Mouse (Mus musculus): ENCODE results near the gene Srsf12. TPM values are rescaled to one million over a fixed set of nuclear protein-coding genes. Genes with fewer than 3 reads are reported as not detected.

Srsf12 gene
- total RNA-seq, 1 experiment: 2.9 TPM

GRCm38 (mm10) chr4:33189735-33190036 lies 19.1 kb upstream of the Srsf12 start, which contains the start of gene Pm20d2:
Gene Pm20d2, minus strand, starts transcription at chr4:33189737.
- Histone ChIP-seq H3K27ac (ENCODE audit: insufficient read depth, low read depth, low read length, poor library complexity, severe bottlenecking) (peak within 1 kb of the TSS; percentile 26; the same call in 1 of the 2 replicates), H3K9ac (ENCODE audit: insufficient read depth, low read depth, low read length, poor library complexity, severe bottlenecking) (peak within 1 kb of the TSS; percentile 85)
- in situ Hi-C loops (cut with MboI; ENCODE audit: low sequenced_read_pairs in 2 of 2, unreplicated experiment in 2 of 2): no loop called here

GRCm38 (mm10) chr4:33198117-33198516 lies 10.7 kb upstream of the Srsf12 start:
- TF ChIP-seq HCFC1 (IDR thresholded peaks at IDR 0.05; ENCODE audit: borderline replicate concordance, insufficient read depth, low read length) (no peak), ZNF384 (IDR thresholded peaks at IDR 0.05; ENCODE audit: low read depth, low read length) (peak; percentile 65; the same call in 1 of the 2 replicates)
- no peak overlapping the region; the same call in 1 of the 2 replicates for H3K27ac ChIP-seq (ENCODE audit: insufficient read depth, low read depth, low read length, poor library complexity, severe bottlenecking)
- no peaks in the 10 kb centered on the region for H3K36me3 ChIP-seq (ENCODE audit: control insufficient read depth, insufficient read depth, low read length, poor library complexity, severe bottlenecking)
- in situ Hi-C loops (cut with MboI; ENCODE audit: low sequenced_read_pairs in 2 of 2, unreplicated experiment in 2 of 2): no loop called here
- no peak overlapping the region for H3K9ac ChIP-seq (ENCODE audit: insufficient read depth, low read depth, low read length, poor library complexity, severe bottlenecking)
- peaks cover 0 to 12% of the 10 kb centered on the region in 2 experiments; a peak in 2 of 4 replicates for H3K4me1 ChIP-seq (ENCODE audit: control insufficient read depth in 2 of 2, insufficient read depth in 2 of 2, low read length in 2 of 2, poor library complexity in 1 of 2)
- DNase-seq (ENCODE audit: low read depth, low spot score): peak; percentile 31
- H3K9me3 ChIP-seq (ENCODE audit: control insufficient read depth, insufficient read depth, low read depth, low read length): no peaks in the 10 kb centered on the region
- H3K4me3 ChIP-seq (ENCODE audit: insufficient read depth in 1 of 2, low read depth in 1 of 2, low read length in 2 of 2, poor library complexity in 1 of 2, severe bottlenecking in 1 of 2): no peak overlapping the region

More at GRCm38 (mm10) chr4:33189735-33190036, 19.1 kb upstream of the Srsf12 start, which contains the start of gene Pm20d2:
- Histone ChIP-seq H3K36me3 (ENCODE audit: control insufficient read depth, insufficient read depth, low read length, poor library complexity, severe bottlenecking) (no peaks in the 10 kb centered on the region; the same call in 1 of the 2 replicates), H3K4me1 (ENCODE audit: control insufficient read depth in 2 of 2, insufficient read depth in 2 of 2, low read length in 2 of 2, poor library complexity in 1 of 2) (no peaks in the 10 kb centered on the region), H3K9me3 (ENCODE audit: control insufficient read depth, insufficient read depth, low read depth, low read length) (no peaks in the 10 kb centered on the region), H3K4me3 (ENCODE audit: insufficient read depth in 1 of 2, low read depth in 1 of 2, low read length in 2 of 2, poor library complexity in 1 of 2, severe bottlenecking in 1 of 2) (peak within 1 kb of the TSS; percentile 73 to 83)
- DNase-seq (ENCODE audit: low read depth, low spot score): no peak
- TF ChIP-seq ZC3H11A (IDR thresholded peaks at IDR 0.05; ENCODE audit: borderline replicate concordance, low read depth, low read length) (no peak), ZNF384 (IDR thresholded peaks at IDR 0.05; ENCODE audit: low read depth, low read length) (no peak), HCFC1 (IDR thresholded peaks at IDR 0.05; ENCODE audit: borderline replicate concordance, insufficient read depth, low read length) (no peak), MAFK (IDR thresholded peaks at IDR 0.05; ENCODE audit: insufficient read depth, low read depth, low read length) (no peak), CHD2 (IDR thresholded peaks at IDR 0.05; ENCODE audit: low read depth, low read length) (no peak)

- Histone ChIP-seq H3K9me3 (ENCODE audit: control insufficient read depth, insufficient read depth, low read depth, low read length) (no peaks in the 10 kb centered on the region), H3K9ac (ENCODE audit: insufficient read depth, low read depth, low read length, poor library complexity, severe bottlenecking) (no peak overlapping the region), H3K27ac (ENCODE audit: insufficient read depth, low read depth, low read length, poor library complexity, severe bottlenecking) (no peak overlapping the region), H3K36me3 (ENCODE audit: control insufficient read depth, insufficient read depth, low read length, poor library complexity, severe bottlenecking) (no peaks in the 10 kb centered on the region), H3K4me3 (ENCODE audit: insufficient read depth in 1 of 2, low read depth in 1 of 2, low read length in 2 of 2, poor library complexity in 1 of 2, severe bottlenecking in 1 of 2) (no peak overlapping the region), H3K4me1 (ENCODE audit: control insufficient read depth in 2 of 2, insufficient read depth in 2 of 2, low read length in 2 of 2, poor library complexity in 1 of 2) (peaks cover 0 to 12% of the 10 kb centered on the region in 2 experiments; a peak in 1 of 4 replicates)
- TF ChIP-seq ZC3H11A (IDR thresholded peaks at IDR 0.05; ENCODE audit: borderline replicate concordance, low read depth, low read length): peak; percentile 92
- no peak for TF ChIP-seq HCFC1 (IDR thresholded peaks at IDR 0.05; ENCODE audit: borderline replicate concordance, insufficient read depth, low read length)
- DNase-seq (ENCODE audit: low read depth, low spot score): peak; percentile 61
- in situ Hi-C loops (cut with MboI; ENCODE audit: low sequenced_read_pairs in 2 of 2, unreplicated experiment in 2 of 2): no loop called here
Observed at GRCm38 (mm10) chr4:33204682-33205081, 4.1 kb upstream of the Srsf12 start.

GRCm38 (mm10) chr4:33207551-33207950 lies 1.2 kb upstream of the Srsf12 start:
- no peak overlapping the region for H3K27ac ChIP-seq (ENCODE audit: insufficient read depth, low read depth, low read length, poor library complexity, severe bottlenecking)
- peak; percentile 34 for DNase-seq (ENCODE audit: low read depth, low spot score)
- H3K9me3 ChIP-seq (ENCODE audit: control insufficient read depth, insufficient read depth, low read depth, low read length): no peaks in the 10 kb centered on the region
- peaks cover 0 to 6% of the 10 kb centered on the region in 2 experiments; a peak in 1 of 4 replicates for H3K4me1 ChIP-seq (ENCODE audit: control insufficient read depth in 2 of 2, insufficient read depth in 2 of 2, low read length in 2 of 2, poor library complexity in 1 of 2)
- no peak overlapping the region for H3K4me3 ChIP-seq (ENCODE audit: insufficient read depth in 1 of 2, low read depth in 1 of 2, low read length in 2 of 2, poor library complexity in 1 of 2, severe bottlenecking in 1 of 2)
- in situ Hi-C loops (cut with MboI; ENCODE audit: low sequenced_read_pairs in 2 of 2, unreplicated experiment in 2 of 2): no loop called here
- no peak overlapping the region for H3K9ac ChIP-seq (ENCODE audit: insufficient read depth, low read depth, low read length, poor library complexity, severe bottlenecking)
- H3K36me3 ChIP-seq (ENCODE audit: control insufficient read depth, insufficient read depth, low read length, poor library complexity, severe bottlenecking): no peaks in the 10 kb centered on the region
- no peak for TF ChIP-seq ZNF384 (IDR thresholded peaks at IDR 0.05; ENCODE audit: low read depth, low read length)
- TF ChIP-seq ZC3H11A (IDR thresholded peaks at IDR 0.05; ENCODE audit: borderline replicate concordance, low read depth, low read length): no peak
- no peak for TF ChIP-seq MAFK (IDR thresholded peaks at IDR 0.05; ENCODE audit: insufficient read depth, low read depth, low read length)
- no peak for TF ChIP-seq CHD2 (IDR thresholded peaks at IDR 0.05; ENCODE audit: low read depth, low read length)
- TF ChIP-seq HCFC1 (IDR thresholded peaks at IDR 0.05; ENCODE audit: borderline replicate concordance, insufficient read depth, low read length): no peak

GRCm38 (mm10) chr4:33221847-33222246 lies 13.1 kb downstream of the Srsf12 start:
- no peak for TF ChIP-seq ZNF384 (IDR thresholded peaks at IDR 0.05; ENCODE audit: low read depth, low read length)
- in situ Hi-C loops (cut with MboI; ENCODE audit: low sequenced_read_pairs in 2 of 2, unreplicated experiment in 2 of 2): no loop called here

More at GRCm38 (mm10) chr4:33221847-33222246, 13.1 kb downstream of the Srsf12 start:
- H3K27ac ChIP-seq (ENCODE audit: insufficient read depth, low read depth, low read length, poor library complexity, severe bottlenecking): no peak overlapping the region
- DNase-seq (ENCODE audit: low read depth, low spot score): no peak
- peaks cover 2% of the 10 kb centered on the region in 2 experiments; a peak in 2 of 4 replicates for H3K4me1 ChIP-seq (ENCODE audit: control insufficient read depth in 2 of 2, insufficient read depth in 2 of 2, low read length in 2 of 2, poor library complexity in 1 of 2)
- no peak overlapping the region for H3K4me3 ChIP-seq (ENCODE audit: insufficient read depth in 1 of 2, low read depth in 1 of 2, low read length in 2 of 2, poor library complexity in 1 of 2, severe bottlenecking in 1 of 2)
- no peaks in the 10 kb centered on the region for H3K36me3 ChIP-seq (ENCODE audit: control insufficient read depth, insufficient read depth, low read length, poor library complexity, severe bottlenecking)
- no peaks in the 10 kb centered on the region for H3K9me3 ChIP-seq (ENCODE audit: control insufficient read depth, insufficient read depth, low read depth, low read length)
- no peak overlapping the region for H3K9ac ChIP-seq (ENCODE audit: insufficient read depth, low read depth, low read length, poor library complexity, severe bottlenecking)
